Mouse (Mus musculus) left cerebral cortex, adult 2 months (tissue): ENCODE measurements at regions not wholly inside any gene's neighbourhood (a gene's known extent, or its start where the extent isn't known, plus 50 kb on each side); places are given as distances from the start of the nearest gene placed in this dataset.
A peak's percentile ranks its signal among the peaks of the same experiment; 100 is the strongest.

Experiments
- DNase-seq, 2 experiments: peaks; one replicate each; pipeline ENCODE4 v3.0.0; 2021 to 2022; ENCODE audit warnings: low spot score in 2 of 2, mixed read lengths in 1 of 2; ENCODE audit errors: extremely low spot score in 1 of 2
- H3K27ac ChIP-seq: fragments of 200-600 bp; 2 replicates; pipeline ENCODE4 v1.8.1; 2022
- H3K4me3 ChIP-seq: fragments of 200-600 bp; 2 replicates; pipeline ENCODE4 v1.8.1; 2022
- CTCF ChIP-seq: fragments of 200-600 bp; IDR thresholded peaks from 2 replicates; pipeline ENCODE4 v1.8.1; 2022; ENCODE audit warnings: antibody characterized with exemption, mild to moderate bottlenecking, moderate library complexity
- intact Hi-C: fragments of 180-260 bp; cut with DNase I; formaldehyde crosslinking; loops from one replicate; pipeline ENCODE4 v1.15.1; 2025

DNA sequence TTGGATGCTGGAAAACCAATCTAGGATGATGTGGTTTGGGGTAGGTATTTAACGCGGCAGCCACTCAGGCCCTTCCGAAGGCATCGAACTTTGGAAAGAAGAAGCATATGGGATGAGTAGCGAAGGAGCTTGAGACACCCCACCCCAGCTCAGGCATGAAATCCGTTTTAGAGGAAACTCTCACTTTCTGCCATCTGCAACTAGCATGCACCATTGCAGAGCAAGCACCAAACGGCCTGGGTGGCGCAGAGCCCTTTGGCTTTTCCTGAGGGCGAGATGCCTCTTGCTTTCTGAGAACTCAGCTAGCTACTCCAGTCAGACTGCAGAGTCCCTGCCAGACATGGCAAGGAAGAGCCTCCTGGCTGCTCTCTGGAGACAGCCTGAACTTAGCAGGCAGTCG lies 209.9 kb upstream of the Nlrp1b start:
- intact Hi-C loops = no loop called here
- Histone ChIP-seq H3K4me3 (peak overlapping the region; percentile 23; the same call in 1 of the 2 replicates), H3K27ac (peak overlapping the region; percentile 81)
- no peak for TF ChIP-seq CTCF
- peak in 1 of 2 experiments; percentile 9 for DNase-seq

DNA sequence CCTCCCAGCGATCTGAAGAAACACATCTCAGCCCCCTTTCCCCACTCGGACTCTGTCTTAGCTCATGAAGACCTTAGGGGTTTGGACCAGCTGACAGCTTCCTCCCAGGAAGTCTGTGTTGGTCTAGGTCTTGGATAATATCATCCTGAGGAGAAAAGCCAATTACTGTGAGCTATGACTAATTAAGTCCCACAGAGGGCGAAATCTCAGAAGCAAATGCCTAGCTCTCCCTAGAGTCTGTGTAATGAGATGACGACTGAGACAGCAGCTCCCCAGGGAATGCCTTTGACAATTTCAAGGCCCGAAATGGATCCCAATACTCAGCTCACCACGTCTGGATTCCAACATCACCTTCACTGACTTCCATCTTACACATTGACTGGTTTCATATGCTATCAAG lies 213.5 kb upstream of the Nlrp1b start:
- H3K27ac ChIP-seq = no peak overlapping the region
- H3K4me3 ChIP-seq = no peak overlapping the region
- DNase-seq = peak in 1 of 2 experiments; percentile 6
- no peak for TF ChIP-seq CTCF
- intact Hi-C loops = no loop called here

DNA sequence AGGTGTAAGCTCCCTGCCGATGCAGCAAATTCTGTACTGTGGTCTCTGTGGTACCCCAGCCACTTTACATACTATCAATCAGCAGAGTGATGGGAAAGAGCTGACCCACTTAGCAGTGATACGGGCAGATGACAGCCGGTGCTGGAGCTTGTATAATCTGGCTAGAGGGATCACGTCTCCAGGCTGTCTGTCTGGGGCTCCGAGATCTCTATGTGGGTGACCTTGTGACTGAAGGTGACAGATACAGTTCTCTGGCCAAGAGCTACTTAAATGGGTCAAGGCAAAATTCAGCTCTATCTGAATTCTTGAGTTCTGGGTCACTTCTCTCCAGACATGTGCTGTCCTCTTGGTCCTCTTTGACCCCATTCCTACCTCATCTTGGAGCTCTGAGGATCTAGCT lies 216.1 kb upstream of the Nlrp1b start:
- Histone ChIP-seq H3K27ac (no peak overlapping the region), H3K4me3 (no peak overlapping the region)
- no peak for DNase-seq
- TF ChIP-seq CTCF = no peak
- intact Hi-C loops = loop anchor here (1.0 kb wide), 1 partner anchor 9 kb away; no protein-coding TSS in a partner anchor

DNA sequence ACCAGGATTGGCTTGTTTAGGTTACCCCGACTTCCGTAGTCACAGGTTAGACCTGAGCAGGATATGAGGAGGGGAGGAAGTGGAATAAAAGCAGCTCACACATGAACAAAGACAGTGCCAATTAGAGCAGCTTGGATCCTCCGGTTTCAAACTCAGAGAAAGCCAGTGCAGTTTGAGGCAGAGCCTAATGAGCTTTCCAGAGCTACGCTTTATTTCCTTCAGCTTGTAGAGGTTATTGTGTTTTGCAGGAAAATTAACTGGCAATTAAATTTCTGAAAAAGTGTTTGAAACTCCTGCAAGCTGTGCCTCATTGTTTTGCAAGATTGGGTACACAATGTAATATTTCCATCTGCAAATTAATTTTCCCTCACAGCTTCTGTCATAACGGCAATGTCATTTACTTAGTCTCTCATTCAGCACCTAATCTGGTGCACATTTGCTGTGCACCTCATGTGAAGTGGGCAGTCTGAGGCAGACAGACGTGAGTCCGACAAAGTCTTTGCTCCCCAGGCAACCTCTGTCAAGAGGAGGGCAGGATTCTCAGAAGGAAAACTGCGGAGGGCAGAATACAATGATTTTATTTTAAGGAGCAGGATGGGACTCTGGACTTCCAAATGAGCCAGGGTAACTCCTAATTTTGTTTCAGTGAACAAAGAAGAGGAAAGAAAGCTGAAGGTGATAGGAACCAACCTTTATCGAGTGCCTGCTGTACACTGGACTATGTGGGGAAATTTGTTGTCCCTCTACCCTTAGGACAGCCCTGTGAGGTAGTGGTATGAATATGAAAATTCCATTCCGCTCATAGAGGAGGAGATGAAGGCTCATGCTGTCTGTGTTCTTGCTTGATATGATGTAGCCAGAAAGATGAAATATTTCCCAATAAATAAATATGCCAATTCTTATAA lies 217.6 kb upstream of the Nlrp1b start:
- Histone ChIP-seq H3K4me3 (no peak overlapping the region), H3K27ac (peak overlapping the region; percentile 44; the same call in 1 of the 2 replicates)
- intact Hi-C loops = loop anchor here (1.0 kb wide), 1 partner anchor 7 kb away; no protein-coding TSS in a partner anchor
- DNase-seq = no peak
- no peak for TF ChIP-seq CTCF

DNA sequence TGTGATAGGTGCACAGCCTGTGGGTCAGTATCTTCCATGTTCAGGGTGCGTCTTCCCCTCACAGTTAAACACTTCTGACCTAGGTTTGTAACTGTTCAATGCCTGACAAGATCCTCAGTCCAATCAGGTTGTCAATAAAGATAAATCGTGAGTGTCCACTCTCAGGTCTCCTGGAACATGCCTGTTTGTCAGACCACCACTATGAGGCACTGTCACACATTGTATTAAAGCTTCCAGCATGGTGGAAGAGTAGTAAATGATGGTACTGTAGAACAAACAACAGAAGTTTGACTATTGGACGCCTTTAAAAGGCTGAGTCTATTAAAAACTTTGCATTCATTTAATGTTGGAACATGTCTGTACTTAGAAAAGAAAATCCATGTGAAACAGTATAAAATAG lies 249.6 kb upstream of the Nlrp1b start:
- Histone ChIP-seq H3K27ac (no peak overlapping the region), H3K4me3 (no peak overlapping the region)
- peak; percentile 35 for TF ChIP-seq CTCF
- intact Hi-C loops = no loop called here
- DNase-seq = no peak

DNA sequence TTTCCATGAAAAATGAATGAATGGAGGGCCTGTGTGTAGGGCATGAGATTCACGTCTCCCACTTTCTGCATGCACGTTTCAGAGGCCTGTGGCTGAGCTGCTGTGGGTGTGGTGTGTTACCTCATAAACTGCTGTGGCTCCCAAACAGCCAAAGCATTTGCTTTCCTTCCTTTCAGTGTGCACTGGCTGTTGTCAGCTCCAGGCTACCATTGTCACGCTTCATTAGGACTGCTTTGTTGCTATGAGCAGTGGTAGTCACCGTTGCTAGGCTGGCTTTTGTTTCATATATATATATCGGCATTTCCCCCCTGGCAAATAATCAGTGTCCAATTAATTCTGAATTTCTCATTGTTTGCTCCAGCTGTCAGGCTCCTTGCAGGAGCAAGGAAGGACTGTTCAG lies 251.9 kb upstream of the Wscd1 start:
- DNase-seq = no peak
- no peak overlapping the region for H3K4me3 ChIP-seq
- TF ChIP-seq CTCF = no peak
- no peak overlapping the region for H3K27ac ChIP-seq
- intact Hi-C loops = no loop called here

DNA sequence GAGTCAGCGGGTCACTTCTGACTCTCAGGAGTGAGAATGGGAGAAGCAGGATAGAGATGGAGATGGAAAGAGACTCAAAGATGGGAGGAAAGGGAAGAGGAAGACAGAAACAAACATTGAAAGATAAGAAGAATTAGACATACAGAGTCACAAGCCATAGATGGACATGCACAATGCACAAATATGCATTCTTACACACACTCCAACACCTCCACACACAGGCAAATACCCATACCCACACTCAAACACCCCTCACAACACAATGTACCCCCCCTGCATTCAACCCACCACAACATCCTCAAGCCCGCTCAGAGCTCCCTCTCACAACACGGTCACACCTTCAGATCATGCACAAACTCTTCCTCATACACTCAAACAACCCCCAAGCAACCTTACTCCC lies 251.4 kb upstream of the Wscd1 start:
- Histone ChIP-seq H3K4me3 (no peak overlapping the region), H3K27ac (no peak overlapping the region)
- TF ChIP-seq CTCF = no peak
- intact Hi-C loops = no loop called here
- no peak for DNase-seq

DNA sequence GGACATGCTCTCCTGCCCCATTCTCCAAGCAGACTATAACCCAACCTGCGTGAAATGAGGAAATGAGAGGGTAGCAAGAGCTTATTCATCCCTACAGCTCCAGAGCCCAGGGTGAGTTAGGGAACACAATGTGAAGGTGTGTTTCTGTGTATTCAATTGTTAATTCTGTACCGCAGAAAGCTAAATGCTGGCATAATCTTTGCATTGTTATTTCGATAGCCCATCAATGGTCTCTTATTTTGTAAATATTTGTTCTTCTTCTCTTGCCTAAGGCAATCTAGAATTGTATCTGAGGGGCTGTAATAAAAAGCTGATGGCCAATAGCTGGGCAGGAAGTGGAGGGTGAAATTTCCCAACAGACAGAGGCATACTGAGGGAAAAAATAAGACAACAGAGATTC lies 247.6 kb upstream of the Wscd1 start:
- Histone ChIP-seq H3K27ac (no peak overlapping the region), H3K4me3 (no peak overlapping the region)
- no peak for DNase-seq
- TF ChIP-seq CTCF = no peak
- intact Hi-C loops = no loop called here

DNA sequence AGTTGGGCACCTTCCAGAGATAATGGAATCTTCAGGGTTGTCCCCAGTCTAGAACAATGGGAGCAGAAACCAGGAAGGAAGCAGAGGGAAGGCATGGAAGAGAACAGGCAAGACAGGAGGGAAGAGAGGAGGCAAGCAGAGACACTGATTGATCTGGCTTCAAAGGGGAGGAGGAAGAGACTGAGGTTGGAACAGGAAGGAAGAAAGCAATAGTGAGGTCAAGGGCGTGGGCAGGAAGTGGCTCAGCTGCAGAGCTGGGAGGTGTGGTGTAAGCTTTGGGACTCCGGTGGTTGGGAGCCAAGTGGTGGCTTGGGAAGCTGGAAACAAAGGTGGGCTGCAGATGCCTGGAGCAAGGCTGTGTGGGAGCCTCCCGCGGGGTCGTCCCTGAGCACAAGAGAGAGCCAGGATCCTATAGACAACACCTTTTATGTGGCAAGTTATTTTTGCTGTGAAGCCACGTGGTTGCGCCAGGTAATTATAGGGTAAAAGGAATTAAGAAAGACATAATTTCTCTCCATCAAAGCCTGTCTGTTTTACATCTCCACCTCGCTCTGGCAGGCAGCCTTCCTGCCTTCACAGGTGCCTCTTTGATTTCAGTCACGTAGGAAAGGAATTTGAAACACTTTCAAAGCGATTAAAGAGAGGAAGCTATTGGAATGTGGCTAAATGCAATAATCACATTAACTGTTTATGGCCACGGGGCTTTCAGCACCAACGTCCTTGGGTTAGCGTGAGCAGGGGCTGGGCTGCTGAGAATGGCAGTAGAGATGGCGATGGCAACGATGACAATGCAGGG lies 237.3 kb upstream of the Wscd1 start:
- Histone ChIP-seq H3K4me3 (no peak overlapping the region), H3K27ac (no peak overlapping the region)
- DNase-seq = no peak
- no peak for TF ChIP-seq CTCF
- intact Hi-C loops = no loop called here

DNA sequence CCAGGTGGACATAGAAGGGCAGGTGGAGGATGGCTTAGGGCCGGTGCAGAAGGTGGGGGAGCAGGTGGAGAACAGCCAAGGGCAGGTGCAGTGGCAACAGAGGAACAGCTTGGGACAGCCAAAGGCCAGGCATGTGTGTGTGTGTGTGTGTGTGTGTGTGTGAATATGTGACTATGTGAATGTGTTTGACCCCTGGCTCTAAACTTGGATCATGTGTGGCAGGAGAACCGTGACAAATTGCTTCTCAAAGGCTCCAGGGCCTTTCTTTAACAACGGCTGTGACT lies 236.7 kb upstream of the Wscd1 start:
- intact Hi-C loops = no loop called here
- Histone ChIP-seq H3K27ac (no peak overlapping the region), H3K4me3 (no peak overlapping the region)
- no peak for DNase-seq
- no peak for TF ChIP-seq CTCF

DNA sequence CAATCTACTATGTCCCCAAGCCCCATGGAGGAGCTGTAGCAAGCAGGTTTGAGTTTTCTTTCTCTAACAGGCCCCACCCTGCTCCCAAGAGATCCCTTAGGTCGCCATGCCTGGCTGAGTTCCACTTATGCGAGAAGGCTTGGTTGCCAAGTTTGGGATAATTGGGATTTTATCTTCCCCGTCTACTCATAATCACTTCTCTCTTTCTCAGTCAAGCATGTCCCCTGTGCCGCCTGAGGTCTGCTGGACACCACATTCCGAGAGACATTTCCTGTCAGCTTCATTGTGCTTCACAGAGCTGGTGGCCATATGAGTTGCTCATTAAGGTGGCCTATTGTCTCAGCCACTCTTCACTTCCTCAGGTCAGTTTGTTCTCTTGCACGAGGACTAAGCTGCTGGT lies 234.5 kb upstream of the Wscd1 start:
- Histone ChIP-seq H3K27ac (no peak overlapping the region), H3K4me3 (no peak overlapping the region)
- no peak for DNase-seq
- TF ChIP-seq CTCF = no peak
- intact Hi-C loops = no loop called here

DNA sequence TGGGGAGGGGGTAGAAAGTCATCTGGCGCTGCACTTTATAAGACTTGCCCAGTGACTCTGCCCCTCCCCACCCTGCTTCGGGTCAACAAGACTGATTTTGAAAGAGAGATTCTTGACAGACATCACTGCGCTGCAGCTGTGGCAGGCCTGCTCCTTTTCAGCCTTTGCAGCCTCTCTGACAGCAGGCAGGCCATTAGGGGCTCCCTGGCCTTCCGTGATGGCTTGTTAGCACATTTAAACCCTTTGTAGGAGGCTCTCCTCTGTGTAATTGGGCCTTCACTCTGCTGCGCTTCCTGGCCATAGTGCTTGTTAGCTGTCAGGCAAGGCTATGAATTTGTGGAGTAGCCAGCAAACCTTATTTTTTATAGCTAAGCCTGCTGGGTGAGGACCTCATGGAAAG lies 232.3 kb upstream of the Wscd1 start:
- intact Hi-C loops = no loop called here
- H3K27ac ChIP-seq = no peak overlapping the region
- no peak overlapping the region for H3K4me3 ChIP-seq
- DNase-seq = no peak
- no peak for TF ChIP-seq CTCF
